Mouse (Mus musculus): ENCODE measurements around the gene Dock9. TPM values are rescaled to one million over a fixed set of nuclear protein-coding genes. Genes with fewer than 3 reads are reported as not detected.

Dock9 gene
- total RNA-seq, 2 experiments from 2014 or later: 20.9 to 27.5 TPM

- DNase-seq: no peak
These were observed 280.8 kb downstream of the Dock9 start for GRCm38 (mm10) chr14:121516881-121517280.

- DNase-seq: no peak
These were observed 288.7 kb downstream of the Dock9 start for GRCm38 (mm10) chr14:121508929-121509328.

GRCm38 (mm10) chr14:121506336-121506735 is 291.3 kb downstream of the Dock9 start:
- DNase-seq: no peak

GRCm38 (mm10) chr14:121505485-121505860 is 292.2 kb downstream of the Dock9 start:
- DNase-seq: no peak

GRCm38 (mm10) chr14:121504781-121505484 is 292.7 kb downstream of the Dock9 start, which contains the start of gene Slc15a1:
Gene Slc15a1, minus strand, starts transcription at chr14:121505252.
- DNase-seq: no peak

- no peak for DNase-seq
These were observed 297.1 kb downstream of the Dock9 start for GRCm38 (mm10) chr14:121500577-121500976.

- DNase-seq: no peak
These were observed 297.9 kb downstream of the Dock9 start for GRCm38 (mm10) chr14:121499769-121500168.

- no peak for DNase-seq
These were observed 299.8 kb downstream of the Dock9 start for GRCm38 (mm10) chr14:121497800-121498199.

- no peak for DNase-seq
These were observed 301.9 kb downstream of the Dock9 start for GRCm38 (mm10) chr14:121495741-121496140.

- DNase-seq: no peak
These were observed 302.5 kb downstream of the Dock9 start for GRCm38 (mm10) chr14:121495120-121495519.

GRCm38 (mm10) chr14:121494238-121494637 is 303.4 kb downstream of the Dock9 start:
- no peak for DNase-seq

GRCm38 (mm10) chr14:121493712-121494111 is 303.9 kb downstream of the Dock9 start:
- DNase-seq: no peak

- no peak for DNase-seq
These were observed 305.3 kb downstream of the Dock9 start for GRCm38 (mm10) chr14:121492328-121492727.

Other genes with a start within 250 kb of the Dock9 start
- 10 to 100 TPM; 35.4 to 36.5 TPM for gene Ubac2, start 80.8 kb upstream of the Dock9 start, total RNA-seq (2021)
- gene Gpr18, start 117.9 kb upstream of the Dock9 start, total RNA-seq (2021): under 1 TPM; 0.23 to 0.26 TPM
- gene Gpr183, start 167.4 kb upstream of the Dock9 start, total RNA-seq (2021): under 1 TPM; 0.36 to 0.46 TPM
- gene Timm8a2, start 236.8 kb upstream of the Dock9 start, total RNA-seq (2021): not detected